Mouse (Mus musculus) cerebellum, adult 2 months (tissue): ENCODE results near the gene Runx2.

Source experiments
- CTCF ChIP-seq: fragments of 200-500 bp; IDR thresholded peaks from 2 replicates; pipeline ENCODE4 v1.5.1; 2011; ENCODE audit warnings: low read depth, mild to moderate bottlenecking, control low read depth, low read length, moderate library complexity, borderline replicate concordance; ENCODE audit not compliant: insufficient read depth
- POLR2A ChIP-seq: fragments of 200-500 bp; IDR thresholded peaks from 2 replicates; pipeline ENCODE4 v1.6.1; 2011; ENCODE audit warnings: low read length, control low read depth, borderline replicate concordance; ENCODE audit not compliant: insufficient read depth

DNA sequence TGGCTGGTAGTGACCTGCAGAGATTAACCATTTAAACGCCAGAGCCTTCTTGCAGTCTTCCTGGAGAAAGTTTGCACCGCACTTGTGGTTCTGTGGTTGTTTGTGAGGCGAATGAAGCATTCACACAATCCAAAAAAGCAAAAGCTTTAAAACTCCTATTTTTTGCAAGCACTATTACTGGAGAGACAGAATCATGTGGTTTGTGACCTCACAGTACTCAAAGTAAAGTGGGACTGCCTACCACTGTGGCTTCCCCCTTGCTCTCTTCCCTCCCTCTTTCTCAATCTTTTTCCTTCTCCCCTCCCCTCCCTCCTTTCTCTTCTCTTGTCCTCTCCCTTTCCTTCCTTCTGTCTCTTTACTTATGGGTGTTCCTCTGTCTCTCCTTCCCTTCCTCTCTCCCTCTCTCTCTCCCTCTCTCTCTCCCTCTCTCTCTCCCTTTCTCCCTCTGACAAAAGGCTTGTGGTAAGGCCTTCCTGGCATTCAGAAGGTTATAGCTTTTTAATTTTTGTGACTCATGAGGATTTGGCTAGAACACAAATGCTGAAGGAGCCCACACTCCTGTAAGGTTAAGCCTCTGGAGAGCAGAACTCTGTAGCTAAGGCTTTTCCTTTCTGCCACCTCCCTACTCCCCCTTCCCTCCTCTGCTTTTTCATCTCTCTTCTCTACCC lies at the start of gene Runx2:
- TF ChIP-seq POLR2A = no peak
- TF ChIP-seq CTCF = no peak
